Mouse (Mus musculus) kidney, adult 8-10 months (tissue): ENCODE results near the gene Gstm1.

Experiments used
- DNase-seq, 2 experiments: peaks; one replicate each; pipeline ENCODE4 v3.0.0; 2022

Gstm1 gene

GRCm38 (mm10) chr3:107964026-107964425, 53.7 kb downstream of the Gstm1 start:
- no peak for DNase-seq
